Mouse (Mus musculus): ENCODE data around the gene Pick1.

The Pick1 gene

GRCm38 (mm10) chr15:79229058-79229821 lies at the start of gene Pick1, which contains the start of gene Gm49486:
Pick1 (plus strand) TSS chr15:79229173.
Gm49486 (plus strand) TSS chr15:79229391.
- DNase-seq (ENCODE audit: low spot score) = peak; percentile 83

GRCm38 (mm10) chr15:79185213-79185612 lies 43.8 kb upstream of the Pick1 start:
- no peak for DNase-seq (ENCODE audit: low spot score)

GRCm38 (mm10) chr15:79187819-79188218 lies 41.2 kb upstream of the Pick1 start:
- DNase-seq (ENCODE audit: low spot score) = no peak

GRCm38 (mm10) chr15:79191426-79191825 lies 37.5 kb upstream of the Pick1 start:
- DNase-seq (ENCODE audit: low spot score) = no peak

GRCm38 (mm10) chr15:79192450-79192849 lies 36.5 kb upstream of the Pick1 start:
- DNase-seq (ENCODE audit: low spot score) = no peak

GRCm38 (mm10) chr15:79192885-79193845 lies 35.8 kb upstream of the Pick1 start:
- no peak for DNase-seq (ENCODE audit: low spot score)

GRCm38 (mm10) chr15:79194048-79194447 lies 34.9 kb upstream of the Pick1 start:
- no peak for DNase-seq (ENCODE audit: low spot score)

GRCm38 (mm10) chr15:79194946-79195345 lies 34.0 kb upstream of the Pick1 start:
- no peak for DNase-seq (ENCODE audit: low spot score)

- no peak for DNase-seq (ENCODE audit: low spot score)
These were observed 33.5 kb upstream of the Pick1 start for GRCm38 (mm10) chr15:79195492-79195891.

- no peak for DNase-seq (ENCODE audit: low spot score)
These were observed 29.5 kb upstream of the Pick1 start for GRCm38 (mm10) chr15:79199390-79199976.

- no peak for DNase-seq (ENCODE audit: low spot score)
These were observed 27.4 kb upstream of the Pick1 start for GRCm38 (mm10) chr15:79201491-79202150.

- DNase-seq (ENCODE audit: low spot score) = no peak
These were observed 26.4 kb upstream of the Pick1 start for GRCm38 (mm10) chr15:79202575-79202974.

GRCm38 (mm10) chr15:79208211-79208610 lies 20.8 kb upstream of the Pick1 start:
- no peak for DNase-seq (ENCODE audit: low spot score)

GRCm38 (mm10) chr15:79208758-79209439 lies 20.1 kb upstream of the Pick1 start:
- DNase-seq (ENCODE audit: low spot score) = no peak

GRCm38 (mm10) chr15:79210357-79210756 lies 18.6 kb upstream of the Pick1 start:
- DNase-seq (ENCODE audit: low spot score) = no peak

- no peak for DNase-seq (ENCODE audit: low spot score)
These were observed 16.1 kb upstream of the Pick1 start for GRCm38 (mm10) chr15:79212750-79213446.

GRCm38 (mm10) chr15:79213591-79213990 lies 15.4 kb upstream of the Pick1 start:
- DNase-seq (ENCODE audit: low spot score) = no peak

GRCm38 (mm10) chr15:79216191-79216590 lies 12.8 kb upstream of the Pick1 start:
- no peak for DNase-seq (ENCODE audit: low spot score)

- no peak for DNase-seq (ENCODE audit: low spot score)
These were observed 9.4 kb upstream of the Pick1 start for GRCm38 (mm10) chr15:79219572-79219971.

GRCm38 (mm10) chr15:79223641-79224040 lies 5.3 kb upstream of the Pick1 start:
- no peak for DNase-seq (ENCODE audit: low spot score)

- peak; percentile 76 for DNase-seq (ENCODE audit: low spot score)
These were observed 4.3 kb upstream of the Pick1 start for GRCm38 (mm10) chr15:79224685-79225084.

All from c-Kit-positive CD71-positive TER-119-positive erythroid progenitor cells, embryonic 14.5 days (primary cell).